Mouse (Mus musculus) bone marrow, adult 2 months (tissue): ENCODE measurements around the gene Stk38.

Source experiments
- CTCF ChIP-seq: fragments of 200-500 bp; IDR thresholded peaks from 2 replicates; pipeline ENCODE4 v1.5.1; 2011; ENCODE audit warnings: low read length, control low read depth; ENCODE audit not compliant: control insufficient read depth, insufficient read depth
- POLR2A ChIP-seq: fragments of 200-500 bp; IDR thresholded peaks from 2 replicates; pipeline ENCODE4 v1.6.1; 2011; ENCODE audit warnings: low read depth, mild to moderate bottlenecking, control low read depth, low read length, borderline replicate concordance; ENCODE audit not compliant: control insufficient read depth

DNA sequence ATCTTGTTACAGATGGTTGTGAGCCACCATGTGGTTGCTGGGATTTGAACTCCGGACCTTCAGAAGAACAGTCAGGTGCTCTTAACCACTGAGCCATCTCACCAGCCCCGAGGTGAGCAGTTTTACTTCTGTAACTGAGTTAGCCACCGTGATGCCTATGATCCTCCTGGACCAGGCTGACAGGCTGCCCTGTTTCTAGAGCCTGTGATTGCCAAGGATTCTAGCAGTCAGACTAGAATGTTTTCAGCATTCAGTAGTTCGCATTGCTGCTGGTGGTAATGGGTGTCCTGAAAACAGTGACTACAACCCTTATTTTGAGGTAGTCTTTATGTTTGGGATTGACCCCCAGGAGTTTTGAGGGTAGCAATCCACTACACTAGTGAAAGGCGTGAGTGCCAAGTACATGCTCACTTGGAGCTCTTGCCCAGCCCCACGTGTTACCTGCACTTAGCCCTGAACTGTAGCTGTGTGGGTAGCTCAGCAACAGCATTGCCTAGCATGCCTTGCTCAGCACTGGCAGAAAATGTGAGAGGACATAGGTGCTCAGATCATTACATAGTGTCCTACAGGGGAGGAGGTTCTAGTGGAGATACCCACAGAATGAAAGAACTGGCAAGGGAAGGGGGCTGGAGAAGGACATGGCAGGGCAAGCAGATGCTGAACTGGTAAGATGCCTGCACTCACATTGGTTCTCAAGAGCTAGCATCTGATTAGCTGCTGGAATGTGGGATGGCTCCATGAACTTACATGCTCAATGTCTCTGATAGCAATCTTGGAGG lies 36.5 kb upstream of the Stk38 start:
- TF ChIP-seq CTCF (no peak), POLR2A (no peak)
